ENCODE assay signal across 8 mouse cellular contexts in genomic region chr6:24530166-24530565, GRCm38 (mm10). TPM values are rescaled to one million over a fixed set of nuclear protein-coding genes. Genes with fewer than 3 reads are reported as not detected.
DNase-seq lines count a peak whose midpoint lies in the region; ATAC-seq and TF ChIP-seq lines count a peak whose summit lies in the region.

No protein-coding gene starts in this region.

- no peaks in the 10 kb centered on the region for H3K9me3 ChIP-seq in forebrain, postnatal 0 days (ENCODE audit: low read length)
- no peaks in the 10 kb centered on the region for H3K9me3 ChIP-seq in intestine, embryonic 16.5 days (ENCODE audit: control insufficient read depth, low read length)
- no peaks in the 10 kb centered on the region for H3K9me3 ChIP-seq in limb, embryonic 15.5 days
- no peaks in the 10 kb centered on the region for H3K9me3 ChIP-seq in midbrain, embryonic 16.5 days (replicated peaks; ENCODE audit: control insufficient read depth, low read length, poor library complexity, severe bottlenecking)

- H3K36me3 ChIP-seq in spleen, adult 2 months (ENCODE audit: control insufficient read depth, insufficient read depth, low read length): no peaks in the 10 kb centered on the region
- no peaks in the 10 kb centered on the region for H3K36me3 ChIP-seq in forebrain, postnatal 0 days (ENCODE audit: insufficient read depth)
- no peaks in the 10 kb centered on the region for H3K36me3 ChIP-seq in intestine, embryonic 16.5 days (ENCODE audit: control insufficient read depth, insufficient read depth, low read length)
- no peaks in the 10 kb centered on the region for H3K36me3 ChIP-seq in limb, embryonic 15.5 days
- no peaks in the 10 kb centered on the region for H3K36me3 ChIP-seq in midbrain, embryonic 16.5 days (ENCODE audit: control insufficient read depth, insufficient read depth, low read length)

- H3K4me3 ChIP-seq in spleen, adult 2 months (ENCODE audit: extremely low read depth, insufficient read depth, insufficient read length): 0 out of 2 replicates have a peak overlapping the region, but pooled peaks have one; percentile 21
- peak overlapping the region; percentile 41 for H3K4me3 ChIP-seq in cerebellum, adult 2 months (replicated peaks; ENCODE audit: insufficient read depth, low read depth, low read length)
- peak overlapping the region; percentile 20; the same call in 1 of the 2 replicates for H3K4me3 ChIP-seq in forebrain, postnatal 0 days (ENCODE audit: low read depth, low read length)
- H3K4me3 ChIP-seq in intestine, embryonic 16.5 days (ENCODE audit: low read length): peak overlapping the region; percentile 7
- H3K4me3 ChIP-seq in limb, embryonic 15.5 days: peak overlapping the region; percentile 9
- H3K4me3 ChIP-seq in midbrain, embryonic 16.5 days (ENCODE audit: low read depth, low read length): peak overlapping the region; percentile 12; the same call in 1 of the 2 replicates

- TF ChIP-seq CTCF in spleen, adult 2 months (IDR thresholded peaks at IDR 0.05; ENCODE audit: extremely low read depth, insufficient read depth, insufficient read length, insufficient replicate concordance): no peak; the same call in 1 of the 2 replicates
- TF ChIP-seq CTCF in cerebellum, adult 2 months (IDR thresholded peaks at IDR 0.05; ENCODE audit: borderline replicate concordance, insufficient read depth, low read depth, low read length): peak; percentile 37; the same call in 1 of the 2 replicates
- TF ChIP-seq CTCF in forebrain, postnatal 0 days (IDR thresholded peaks at IDR 0.05; ENCODE audit: low read depth): peak; percentile 81

- H3K27me3 ChIP-seq in spleen, adult 2 months (ENCODE audit: control insufficient read depth, insufficient read depth, low read length): no peaks in the 10 kb centered on the region
- H3K27me3 ChIP-seq in cerebellum, adult 2 months (ENCODE audit: control insufficient read depth, insufficient read depth, low read length): no peaks in the 10 kb centered on the region
- no peaks in the 10 kb centered on the region; the same call in 1 of the 2 replicates for H3K27me3 ChIP-seq in forebrain, postnatal 0 days (ENCODE audit: insufficient read depth, low read length)
- no peaks in the 10 kb centered on the region for H3K27me3 ChIP-seq in intestine, embryonic 16.5 days (replicated peaks; ENCODE audit: control insufficient read depth, insufficient read depth, low read length)
- H3K27me3 ChIP-seq in limb, embryonic 15.5 days: no peaks in the 10 kb centered on the region
- no peaks in the 10 kb centered on the region for H3K27me3 ChIP-seq in midbrain, embryonic 16.5 days (ENCODE audit: control insufficient read depth, insufficient read depth, low read depth, low read length)

- WGBS in spleen, adult 2 months: 17% methylated on average over 4 of the region's 4 CpGs
- WGBS in cerebellum, adult 2 months: 5% methylated on average over 4 of the region's 4 CpGs
- WGBS in forebrain, postnatal 0 days: 21% methylated on average over 4 of the region's 4 CpGs
- WGBS in intestine, embryonic 16.5 days: 22% methylated on average over 4 of the region's 4 CpGs
- 31% methylated on average over 4 of the region's 4 CpGs for WGBS in limb, embryonic 15.5 days
- 32% methylated on average over 4 of the region's 4 CpGs for WGBS in midbrain, embryonic 16.5 days

- H3K4me2 ChIP-seq in forebrain, postnatal 0 days (ENCODE audit: low read depth): peak overlapping the region; percentile 37
- peak overlapping the region; percentile 45 for H3K4me2 ChIP-seq in intestine, embryonic 16.5 days (ENCODE audit: low read depth, low read length)
- peak overlapping the region; percentile 33 for H3K4me2 ChIP-seq in limb, embryonic 15.5 days
- H3K4me2 ChIP-seq in midbrain, embryonic 16.5 days (ENCODE audit: low read length): peak overlapping the region; percentile 47

- peaks cover 6% of the 10 kb centered on the region; the same call in 1 of the 2 replicates for H3K4me1 ChIP-seq in spleen, adult 2 months (ENCODE audit: control insufficient read depth, insufficient read depth, insufficient read length)
- H3K4me1 ChIP-seq in cerebellum, adult 2 months (ENCODE audit: control insufficient read depth, insufficient read depth, low read length): peaks cover 4% of the 10 kb centered on the region; the same call in 1 of the 2 replicates
- no peaks in the 10 kb centered on the region for H3K4me1 ChIP-seq in forebrain, postnatal 0 days (ENCODE audit: insufficient read depth)
- peaks cover 11% of the 10 kb centered on the region; the same call in 1 of the 2 replicates for H3K4me1 ChIP-seq in intestine, embryonic 16.5 days (ENCODE audit: control insufficient read depth, insufficient read depth, low read length)
- peaks cover 18% of the 10 kb centered on the region for H3K4me1 ChIP-seq in limb, embryonic 15.5 days
- peaks cover 25% of the 10 kb centered on the region for H3K4me1 ChIP-seq in midbrain, embryonic 16.5 days (ENCODE audit: control insufficient read depth, insufficient read depth, low read length)

- no peak overlapping the region for H3K27ac ChIP-seq in spleen, adult 2 months (ENCODE audit: insufficient read depth, low read length)
- H3K27ac ChIP-seq in cerebellum, adult 2 months (ENCODE audit: insufficient read depth, low read length): no peak overlapping the region
- no peak overlapping the region for H3K27ac ChIP-seq in forebrain, postnatal 0 days (ENCODE audit: low read depth, low read length)
- H3K27ac ChIP-seq in intestine, embryonic 16.5 days (ENCODE audit: low read length): no peak overlapping the region
- no peak overlapping the region for H3K27ac ChIP-seq in limb, embryonic 15.5 days
- H3K27ac ChIP-seq in midbrain, embryonic 16.5 days (ENCODE audit: low read length): no peak overlapping the region

- peak; percentile 25 to 48 for DNase-seq in spleen, adult 2 months (ENCODE audit: low read depth in 1 of 2, low spot score in 2 of 2)
- no peak for DNase-seq in spleen, adult 12 weeks (ENCODE audit: low spot score)
- DNase-seq in cerebellum, adult 2 months: peak; percentile 44 to 65
- DNase-seq in forebrain, postnatal 0 days: peak; percentile 80
- DNase-seq in thymus, postnatal 4 days: peak; percentile 44

- TF ChIP-seq POLR2A in spleen, adult 2 months (IDR thresholded peaks at IDR 0.05; ENCODE audit: low read depth, low read length): no peak
- TF ChIP-seq POLR2A in cerebellum, adult 2 months (IDR thresholded peaks at IDR 0.05; ENCODE audit: borderline replicate concordance, insufficient read depth, low read length): no peak

- H3K9ac ChIP-seq in forebrain, postnatal 0 days: no peak overlapping the region
- no peak overlapping the region for H3K9ac ChIP-seq in intestine, embryonic 16.5 days (ENCODE audit: low read depth, low read length)
- H3K9ac ChIP-seq in limb, embryonic 15.5 days: no peak overlapping the region
- H3K9ac ChIP-seq in midbrain, embryonic 16.5 days (ENCODE audit: low read depth, low read length): no peak overlapping the region

- ATAC-seq in forebrain, postnatal 0 days: no peak
- ATAC-seq in intestine, embryonic 16.5 days: no peak
- ATAC-seq in limb, embryonic 15.5 days (ENCODE audit: insufficient number of reproducible peaks, low FRiP score, low TSS enrichment, low read depth): no peak
- ATAC-seq in midbrain, embryonic 16.5 days: no peak

RNA-seq across cellular contexts. Expression of gene Asb15, which starts 2.2 kb away (rescaled TPM):
- polyA plus RNA-seq in spleen, adult 2 months (2012; rRNA removed): 0.01 TPM in 1 of 2 replicates, not detected in the other
- 0.05 and 0.10 TPM in 2 replicates for polyA plus RNA-seq in cerebellum, adult 2 months (2012; rRNA removed)
- not detected in 2 replicates for total RNA-seq in forebrain, postnatal 0 days (2014; rRNA removed)
- 0.05 TPM in 1 of 2 replicates, not detected in the other for polyA plus RNA-seq in forebrain, postnatal 0 days (2015; fragmentation: Nextera tagmentation; extraction: Ambion mirVana)
- not detected in 2 replicates for polyA plus RNA-seq in intestine, embryonic 16.5 days (2015; fragmentation: Nextera tagmentation; extraction: Ambion mirVana)
- 0.05 TPM in 1 of 2 replicates, not detected in the other for polyA plus RNA-seq in limb, embryonic 15.5 days (2015; fragmentation: Nextera tagmentation; extraction: Ambion mirVana)
- not detected in 2 replicates for polyA plus RNA-seq in midbrain, embryonic 16.5 days (2015; fragmentation: Nextera tagmentation; extraction: Ambion mirVana)

RNA-seq across cellular contexts. Expression of gene Ndufa5, which starts 2.4 kb away (rescaled TPM):
- 0.58 and 0.92 TPM in 2 replicates for polyA plus RNA-seq in spleen, adult 2 months (2012; rRNA removed)
- polyA plus RNA-seq in cerebellum, adult 2 months (2012; rRNA removed): 115 and 146 TPM in 2 replicates
- 54.9 and 82.2 TPM in 2 replicates for total RNA-seq in forebrain, postnatal 0 days (2014; rRNA removed)
- 469 and 592 TPM in 2 replicates for polyA plus RNA-seq in forebrain, postnatal 0 days (2015; fragmentation: Nextera tagmentation; extraction: Ambion mirVana)
- polyA plus RNA-seq in intestine, embryonic 16.5 days (2015; fragmentation: Nextera tagmentation; extraction: Ambion mirVana): 380 and 393 TPM in 2 replicates
- polyA plus RNA-seq in limb, embryonic 15.5 days (2015; fragmentation: Nextera tagmentation; extraction: Ambion mirVana): 305 and 311 TPM in 2 replicates
- 410 and 412 TPM in 2 replicates for polyA plus RNA-seq in midbrain, embryonic 16.5 days (2015; fragmentation: Nextera tagmentation; extraction: Ambion mirVana)

RNA-seq across cellular contexts. Expression of gene Iqub, which starts 15.3 kb away (rescaled TPM):
- not detected in 2 replicates for polyA plus RNA-seq in spleen, adult 2 months (2012; rRNA removed)
- 0.97 and 1.4 TPM in 2 replicates for polyA plus RNA-seq in cerebellum, adult 2 months (2012; rRNA removed)
- total RNA-seq in forebrain, postnatal 0 days (2014; rRNA removed): 1.5 and 1.6 TPM in 2 replicates
- polyA plus RNA-seq in forebrain, postnatal 0 days (2015; fragmentation: Nextera tagmentation; extraction: Ambion mirVana): 1.3 and 1.5 TPM in 2 replicates
- polyA plus RNA-seq in intestine, embryonic 16.5 days (2015; fragmentation: Nextera tagmentation; extraction: Ambion mirVana): 0.04 TPM in 1 of 2 replicates, not detected in the other
- polyA plus RNA-seq in limb, embryonic 15.5 days (2015; fragmentation: Nextera tagmentation; extraction: Ambion mirVana): 0.05 TPM in 1 of 2 replicates, not detected in the other
- polyA plus RNA-seq in midbrain, embryonic 16.5 days (2015; fragmentation: Nextera tagmentation; extraction: Ambion mirVana): 1.9 TPM in 2 replicates

Comparison
In these comparisons a context has a peak if more than half of its experiments do, and no peak if none do; other contexts are left out.
1. RNA of gene Ndufa5, which starts 2.4 kb away (polyA plus RNA-seq): 469 to 592 TPM in forebrain, postnatal 0 days, 410 to 412 TPM in midbrain, embryonic 16.5 days, 380 to 393 TPM in intestine, embryonic 16.5 days, 305 to 311 TPM in limb, embryonic 15.5 days and 115 to 146 TPM in cerebellum, adult 2 months; 0.58 to 0.92 TPM in spleen, adult 2 months; every median in the first group is over 10 times any median in the second.
2. Peak in every context shown above with its lines, with median percentiles within 50 percentile points of each other: H3K4me3 ChIP-seq and H3K4me2 ChIP-seq.